Mouse (Mus musculus) telencephalon, adult 2 months (tissue): ENCODE results near the gene Samd14.
A peak's percentile ranks its signal among the peaks of the same experiment; 100 is the strongest.

Experiments used
- DNase-seq: peaks from one replicate; pipeline ENCODE4 v3.0.0-alpha.2; 2011; ENCODE audit warnings: low read depth, low spot score

The Samd14 gene

GRCm38 (mm10) chr11:94989562-94990017 lies 20.1 kb upstream of the Samd14 start:
- peak; percentile 96 for DNase-seq

GRCm38 (mm10) chr11:94990102-94990748 lies 19.5 kb upstream of the Samd14 start:
- no peak for DNase-seq

GRCm38 (mm10) chr11:94990749-94991577 lies 18.7 kb upstream of the Samd14 start, which contains the start of gene Ppp1r9b:
Gene Ppp1r9b (plus strand): TSS chr11:94991035.
- DNase-seq: peak; percentile 84

- DNase-seq: no peak
Measured at GRCm38 (mm10) chr11:94991641-94992479, 17.8 kb upstream of the Samd14 start.

- DNase-seq: no peak
Measured at GRCm38 (mm10) chr11:94992480-94992753, 17.3 kb upstream of the Samd14 start.

DNA sequence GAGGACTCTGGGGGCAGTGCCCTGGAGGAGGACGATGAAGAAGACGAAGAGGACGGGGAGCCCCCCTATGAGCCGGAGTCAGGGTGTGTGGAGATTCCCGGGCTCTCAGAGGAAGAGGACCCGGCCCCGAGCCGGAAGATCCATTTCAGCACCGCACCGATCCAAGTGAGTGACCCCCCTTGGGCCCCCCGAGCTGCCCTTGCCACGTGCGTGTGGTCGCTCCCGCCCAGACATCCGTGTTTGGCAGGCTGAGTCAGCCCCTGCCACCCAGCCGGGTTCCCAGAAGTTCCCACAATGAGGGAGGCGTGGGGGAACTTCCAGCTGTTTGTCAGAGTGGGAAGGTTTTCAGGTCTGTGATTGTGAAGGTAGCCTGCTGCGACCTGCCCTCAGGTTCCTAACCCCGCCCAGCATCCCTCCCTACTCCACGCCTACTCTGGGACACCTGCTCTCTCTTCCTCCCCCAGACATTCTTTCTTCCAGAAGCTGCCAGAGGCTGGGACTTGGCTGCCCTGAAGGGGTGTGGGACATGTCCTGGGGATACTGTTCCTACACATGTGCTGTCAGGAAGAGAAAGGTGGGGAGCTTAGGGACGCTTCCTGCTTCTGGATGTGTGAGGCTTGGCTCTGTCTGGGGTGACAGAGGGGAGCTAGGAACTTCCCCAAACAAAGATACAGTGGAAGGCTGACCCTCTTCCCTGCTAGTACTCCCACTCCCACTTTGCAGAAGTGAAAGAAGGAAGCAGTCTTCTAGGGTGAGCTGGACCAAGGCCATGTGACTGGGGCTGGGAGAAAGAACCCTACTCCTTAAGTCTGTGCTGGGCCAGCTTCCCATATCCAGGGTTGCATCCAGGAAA lies 16.7 kb upstream of the Samd14 start:
- no peak for DNase-seq

DNA sequence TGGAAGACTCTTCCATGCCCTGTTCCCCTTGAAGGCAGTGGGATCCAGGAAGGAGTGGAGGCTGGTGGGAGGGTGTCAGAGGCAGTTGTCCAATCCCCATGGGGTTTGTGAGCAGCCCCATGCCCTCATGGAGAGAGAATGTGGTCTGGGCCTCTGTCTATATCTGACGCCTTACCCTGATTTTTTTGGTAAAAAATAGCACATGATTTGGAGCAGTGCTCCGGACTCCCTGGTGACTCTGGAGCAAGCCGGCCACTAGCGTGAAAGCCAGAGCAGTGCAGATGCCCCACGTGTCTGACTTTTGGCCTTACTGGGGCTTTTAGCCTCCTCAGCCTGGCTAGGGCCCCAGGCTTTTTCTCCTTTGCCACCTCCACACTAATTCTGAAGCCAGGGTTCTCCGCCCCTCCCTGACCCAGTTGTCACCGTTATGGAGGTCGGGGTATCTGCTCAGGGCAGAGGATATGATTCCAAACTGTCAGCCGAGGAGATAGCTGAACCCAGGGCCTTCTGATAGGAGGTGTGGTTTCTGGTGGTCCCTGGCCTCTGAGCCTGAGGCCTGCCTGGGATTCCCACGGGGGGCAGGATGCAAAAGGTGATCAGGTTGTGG lies 15.4 kb upstream of the Samd14 start:
- no peak for DNase-seq

DNA sequence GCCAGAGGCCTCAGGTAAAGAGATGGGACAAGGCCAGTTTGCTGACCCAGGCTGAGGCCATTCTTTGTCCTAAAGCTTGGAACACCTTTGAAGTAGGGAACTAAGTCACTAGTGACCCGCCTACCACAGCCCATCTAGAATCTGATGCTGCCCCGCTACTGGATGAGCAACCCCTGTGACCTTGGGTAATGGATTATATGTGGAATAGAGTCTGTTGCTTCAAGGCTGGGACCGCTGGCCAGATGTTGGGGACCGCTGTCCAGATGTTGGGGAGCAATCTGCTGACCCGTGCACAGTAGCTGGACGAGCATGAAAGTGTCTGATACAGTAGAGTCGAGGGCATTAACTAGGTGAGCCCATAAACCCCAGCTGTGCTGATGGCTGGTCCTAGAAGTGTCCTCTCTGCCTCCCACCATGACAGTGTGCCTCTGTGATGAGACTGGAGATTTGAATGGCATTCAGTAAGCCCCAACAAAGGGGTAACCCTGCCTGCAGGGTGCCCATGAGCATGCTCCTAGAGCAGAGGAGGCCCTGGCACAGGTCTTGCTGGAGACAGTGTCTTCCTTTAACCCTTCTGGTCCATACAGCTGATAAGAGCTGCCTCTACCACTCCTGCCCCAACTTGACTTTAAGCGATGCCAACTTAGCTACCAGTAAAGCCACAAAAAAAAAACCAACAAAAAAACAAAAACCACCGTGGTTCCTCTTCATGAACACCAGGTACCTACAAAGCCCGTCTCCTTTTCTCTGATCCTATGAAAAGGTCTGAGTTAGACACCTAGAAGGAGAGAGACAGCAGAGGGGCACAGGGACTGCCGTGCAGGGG lies 14.5 kb upstream of the Samd14 start:
- DNase-seq: no peak

GRCm38 (mm10) chr11:94996101-94996500 lies 13.6 kb upstream of the Samd14 start:
- no peak for DNase-seq

GRCm38 (mm10) chr11:94996984-94997383 lies 12.7 kb upstream of the Samd14 start:
- DNase-seq: no peak

- DNase-seq: no peak
Measured at GRCm38 (mm10) chr11:94997596-94997995, 12.1 kb upstream of the Samd14 start.

- no peak for DNase-seq
Measured at GRCm38 (mm10) chr11:94998041-94998531, 11.6 kb upstream of the Samd14 start.

GRCm38 (mm10) chr11:95000128-95000527 lies 9.6 kb upstream of the Samd14 start:
- DNase-seq: no peak

DNA sequence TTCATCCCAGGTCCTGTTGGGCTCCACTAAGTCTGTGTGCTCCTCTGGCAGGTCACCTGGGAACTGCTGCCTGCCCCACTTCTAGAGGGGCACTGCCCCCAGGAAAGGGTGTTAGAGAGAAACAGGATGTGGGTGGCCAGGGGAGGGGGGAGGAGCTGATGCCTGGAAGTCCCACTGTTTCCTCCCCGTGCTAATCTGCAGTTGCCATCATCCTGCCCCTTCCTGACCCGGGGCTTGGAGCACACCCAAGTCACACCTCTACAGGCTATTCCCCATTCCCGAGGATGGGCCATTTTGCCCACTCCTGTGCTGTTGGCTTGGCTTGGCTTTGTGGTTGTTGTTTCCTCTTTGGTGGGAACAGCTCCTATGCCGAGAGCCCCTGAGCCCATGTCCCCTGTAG lies 9.1 kb upstream of the Samd14 start:
- no peak for DNase-seq

DNA sequence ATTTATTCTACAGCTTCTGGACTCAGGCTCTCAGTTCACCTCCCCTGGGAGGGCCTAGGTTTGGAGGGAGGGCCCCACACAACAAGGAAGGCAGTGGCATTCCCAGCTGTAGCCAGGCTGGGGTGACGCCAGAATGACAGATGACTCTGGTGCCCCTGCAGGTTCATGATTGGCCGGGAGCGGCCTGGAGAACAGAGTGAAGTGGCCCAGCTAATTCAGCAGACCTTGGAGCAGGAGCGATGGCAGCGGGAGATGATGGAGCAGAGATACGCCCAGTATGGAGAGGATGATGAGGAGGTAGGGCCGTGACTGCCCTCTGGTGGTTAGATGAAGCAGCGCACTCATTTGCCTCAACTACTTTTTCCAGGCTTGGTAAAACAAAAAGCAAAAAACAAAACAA lies 8.6 kb upstream of the Samd14 start:
- no peak for DNase-seq

DNA sequence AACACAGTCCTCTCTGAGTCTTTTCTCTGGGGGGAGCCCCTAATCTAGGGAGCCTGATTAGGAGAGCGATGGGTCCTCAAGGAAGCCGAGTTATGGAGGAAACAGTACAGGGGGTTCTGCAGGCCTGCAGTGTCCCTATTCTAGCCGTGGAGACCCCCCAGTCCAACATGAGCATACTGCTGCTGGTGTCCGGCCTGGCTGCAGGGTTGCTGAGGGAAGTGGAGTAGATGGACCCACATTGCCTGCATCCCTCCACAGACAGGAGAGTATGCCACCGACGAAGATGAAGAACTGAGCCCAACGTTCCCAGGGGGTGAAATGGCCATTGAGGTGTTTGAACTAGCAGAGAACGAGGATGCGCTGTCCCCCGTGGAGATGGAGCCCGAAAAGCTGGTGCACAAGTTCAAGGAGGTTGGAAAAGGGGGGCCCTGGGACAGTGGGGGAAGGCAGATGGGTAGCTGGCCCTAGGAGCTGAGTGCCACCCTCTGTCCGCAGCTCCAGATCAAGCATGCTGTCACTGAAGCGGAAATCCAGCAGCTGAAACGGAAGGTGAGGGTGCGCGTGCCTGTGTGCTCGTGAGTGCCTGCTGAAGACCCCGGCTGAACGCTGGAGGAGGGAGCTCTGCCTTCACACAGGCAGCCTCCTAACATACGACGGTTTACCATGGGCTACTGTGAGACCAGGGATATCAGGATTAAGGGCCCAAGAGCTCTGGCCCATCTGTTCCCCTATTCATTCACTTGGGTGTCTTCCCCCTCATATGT lies 7.9 kb upstream of the Samd14 start:
- no peak for DNase-seq

- no peak for DNase-seq
Measured at GRCm38 (mm10) chr11:95002705-95003104, 7.0 kb upstream of the Samd14 start.

GRCm38 (mm10) chr11:95004136-95004936 lies 5.3 kb upstream of the Samd14 start:
- DNase-seq: no peak

DNA sequence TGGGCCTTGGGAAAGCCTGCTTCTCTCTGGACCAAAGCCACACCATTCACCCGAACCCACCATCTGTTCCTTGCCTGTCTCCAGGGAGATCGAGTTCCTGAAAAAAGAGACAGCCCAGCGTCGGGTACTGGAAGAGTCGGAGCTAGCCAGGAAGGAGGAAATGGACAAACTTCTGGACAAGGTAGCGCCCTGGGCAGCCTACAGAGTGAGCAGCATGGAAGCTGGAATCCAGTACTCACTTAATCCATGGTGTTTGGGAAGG lies 4.8 kb upstream of the Samd14 start:
- no peak for DNase-seq
